Mouse (Mus musculus): ENCODE data around the gene Zfp819.

The Zfp819 gene

DNA sequence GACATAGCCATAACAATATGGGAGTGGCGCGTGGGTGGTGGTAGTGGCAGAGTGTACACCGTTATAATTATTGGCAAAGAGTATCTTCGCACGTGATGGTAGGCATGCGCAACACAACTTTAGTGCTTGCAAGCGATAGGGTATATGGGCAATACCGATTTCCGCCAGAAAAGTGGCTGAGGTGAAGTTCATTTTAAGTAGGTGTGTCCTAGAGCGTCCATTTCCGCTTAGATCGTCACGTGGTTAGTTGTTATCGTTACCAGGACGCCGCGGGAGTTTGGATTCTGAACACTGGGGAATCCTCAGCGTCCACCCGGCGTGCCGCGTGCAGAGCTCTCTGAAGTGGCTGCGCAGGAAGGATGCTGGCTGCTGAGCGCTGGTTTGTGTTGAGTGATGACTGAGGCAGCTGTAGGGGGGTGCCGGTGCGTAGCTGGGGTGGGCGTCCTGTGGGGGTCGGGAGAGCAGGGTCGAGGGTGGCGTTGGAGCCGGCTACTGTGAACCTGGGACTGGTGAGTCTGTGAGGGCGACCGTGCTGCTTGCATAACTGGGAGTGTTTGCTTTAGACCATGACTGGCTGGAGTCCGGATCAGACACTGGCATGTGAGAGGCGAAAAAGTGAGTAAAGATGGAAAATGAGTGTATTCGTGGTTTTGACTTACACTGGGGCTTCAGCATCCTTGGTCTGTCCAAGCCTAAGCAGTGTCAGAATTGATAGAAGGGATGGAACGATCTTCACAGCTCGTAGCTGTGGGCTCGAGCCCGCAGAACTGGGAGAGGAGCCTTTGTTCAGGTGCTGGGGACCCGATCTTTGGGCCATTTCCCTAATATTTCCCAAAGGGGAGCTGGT is at the start of gene Zfp819:
Zfp819 (plus strand) TSS at position 274 of the 847 bp plus-strand sequence.
- DNase-seq (ENCODE audit: low read depth, low spot score), result peak; percentile 29

DNA sequence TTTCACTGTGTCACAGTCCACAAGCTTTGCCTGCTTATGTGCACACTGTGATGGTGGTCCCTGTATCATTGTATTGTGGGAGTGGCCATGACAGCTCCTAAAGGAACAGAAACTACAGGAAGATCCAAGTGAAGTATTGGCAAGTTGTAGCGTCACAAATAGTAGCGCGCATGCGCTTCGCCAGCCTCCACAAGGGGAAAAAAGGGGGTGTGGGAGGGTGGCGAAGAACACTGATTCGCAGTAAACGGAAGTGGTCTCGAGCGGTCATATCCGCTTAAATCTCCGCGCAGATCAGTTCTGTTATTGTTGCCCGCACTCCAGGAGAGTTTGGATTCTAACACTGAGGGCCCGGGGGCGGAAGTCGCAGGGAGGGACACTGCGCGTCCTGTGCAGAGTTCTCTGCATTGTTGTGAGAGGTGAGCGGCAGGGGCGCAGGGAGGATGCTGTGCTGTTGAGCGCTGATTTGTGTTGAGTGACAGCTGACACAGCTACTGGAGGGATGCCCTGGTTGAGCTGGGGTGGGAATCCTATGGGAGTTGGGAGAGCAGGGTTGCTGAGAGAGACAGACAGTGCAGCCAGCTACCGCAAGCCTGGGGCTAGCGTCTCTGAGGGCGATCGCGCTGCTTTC is 44.8 kb upstream of the Zfp819 start, which contains the start of gene Zfp658:
Zfp658 (plus strand) TSS at position 251 of the 628 bp plus-strand sequence.
- DNase-seq (ENCODE audit: low read depth, low spot score), result peak; percentile 89

DNA sequence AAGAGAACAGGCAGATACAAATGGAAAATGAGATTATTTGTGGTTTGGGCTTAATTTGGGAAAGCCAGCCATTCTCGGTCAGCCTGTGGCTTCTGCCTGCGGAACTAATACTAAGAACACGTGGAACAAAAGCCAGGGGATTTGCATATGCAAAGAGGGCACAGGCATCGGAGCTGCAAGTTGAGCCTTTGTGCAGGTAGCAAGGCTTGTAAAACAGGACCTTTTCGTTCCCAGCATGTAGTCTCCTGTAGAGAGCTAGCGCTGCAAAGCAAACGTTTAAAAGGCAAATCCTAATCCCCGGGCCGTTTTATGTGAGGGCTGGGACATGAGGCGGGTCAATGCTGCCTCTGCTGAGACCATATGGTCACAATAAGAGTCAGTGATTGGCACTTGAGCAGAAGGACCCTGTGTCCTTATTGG is 44.3 kb upstream of the Zfp819 start:
- DNase-seq (ENCODE audit: low read depth, low spot score), result peak; percentile 50

DNA sequence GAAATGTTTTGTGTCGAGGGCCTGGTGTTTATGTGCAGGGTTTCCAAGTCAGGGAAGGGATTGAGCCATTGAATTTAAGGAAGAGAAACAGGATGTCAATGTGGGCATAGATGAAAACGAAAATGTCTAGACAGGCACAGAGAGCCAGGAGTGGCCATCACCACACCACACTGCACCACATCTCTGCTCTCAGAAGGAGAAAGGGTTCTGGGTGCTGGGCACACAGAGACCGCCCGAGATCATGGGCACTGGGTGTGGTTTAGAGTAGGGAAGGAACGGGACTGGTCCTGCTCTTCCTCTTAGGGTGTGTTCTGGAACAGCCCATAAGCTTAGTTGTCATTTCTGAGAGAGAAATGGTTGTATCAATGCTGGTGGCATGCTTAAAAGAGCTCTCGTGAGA is 43.7 kb upstream of the Zfp819 start:
- DNase-seq (ENCODE audit: low read depth, low spot score), result no peak

DNA sequence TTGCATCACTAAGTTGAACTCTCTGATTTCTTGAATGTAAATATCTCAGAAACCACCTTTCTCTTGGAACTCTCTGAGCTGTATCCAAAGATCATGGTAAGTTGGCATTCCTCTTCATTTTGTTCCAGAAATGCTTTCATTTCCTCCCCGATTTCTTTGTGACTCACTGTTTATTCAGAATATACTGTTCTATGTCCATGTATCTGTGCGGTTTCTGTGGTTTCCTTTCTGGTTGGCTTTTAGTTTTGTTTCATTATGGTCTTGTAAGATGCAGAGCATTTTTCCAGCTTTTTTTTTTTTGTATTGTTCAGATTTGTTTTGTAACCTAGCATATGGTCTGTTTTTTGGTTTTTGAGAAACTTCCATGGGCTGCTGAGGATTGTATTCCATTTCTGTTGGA is 35.8 kb upstream of the Zfp819 start:
- DNase-seq (ENCODE audit: low read depth, low spot score), result peak; percentile 70

DNA sequence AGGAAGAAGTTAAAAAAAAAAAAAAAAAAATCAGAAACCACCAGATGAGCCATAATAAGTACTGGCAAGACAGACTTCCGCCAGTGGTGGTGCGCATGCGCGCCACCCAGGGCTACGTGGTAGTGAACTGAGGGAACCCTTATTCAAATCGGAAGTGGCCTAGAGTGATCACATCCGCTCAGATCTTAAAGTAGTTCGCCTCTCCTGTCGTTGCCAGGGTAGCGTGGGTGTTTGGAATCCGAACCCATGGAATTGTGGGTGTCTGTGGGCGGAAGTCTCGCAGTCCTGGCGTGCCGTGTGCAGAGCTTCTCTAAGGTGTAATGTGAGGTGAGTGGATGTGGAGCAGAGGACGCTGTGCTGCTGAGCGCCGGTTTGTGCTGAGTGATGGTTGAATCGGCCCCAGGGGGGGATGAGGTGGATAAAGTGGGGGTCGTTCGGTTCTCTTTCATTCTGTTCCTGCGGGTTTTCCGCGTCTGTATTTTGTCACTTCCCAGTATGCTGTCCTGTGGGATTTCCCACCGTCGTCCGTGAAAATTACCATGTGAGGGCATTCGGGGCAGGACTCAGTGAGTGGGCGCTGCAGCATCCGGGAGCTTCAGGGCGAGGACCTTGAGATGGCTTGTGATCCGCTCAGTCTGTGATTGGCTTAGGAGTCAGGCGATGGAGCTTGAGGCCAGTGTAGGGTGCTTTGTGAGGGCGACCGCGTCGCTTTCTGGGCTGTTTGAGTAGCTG is 27.4 kb upstream of the Zfp819 start, which contains the start of gene Zfp719:
Zfp719 (plus strand) TSS at position 171 of the 732 bp plus-strand sequence.
- DNase-seq (ENCODE audit: low read depth, low spot score), result peak; percentile 98

DNA sequence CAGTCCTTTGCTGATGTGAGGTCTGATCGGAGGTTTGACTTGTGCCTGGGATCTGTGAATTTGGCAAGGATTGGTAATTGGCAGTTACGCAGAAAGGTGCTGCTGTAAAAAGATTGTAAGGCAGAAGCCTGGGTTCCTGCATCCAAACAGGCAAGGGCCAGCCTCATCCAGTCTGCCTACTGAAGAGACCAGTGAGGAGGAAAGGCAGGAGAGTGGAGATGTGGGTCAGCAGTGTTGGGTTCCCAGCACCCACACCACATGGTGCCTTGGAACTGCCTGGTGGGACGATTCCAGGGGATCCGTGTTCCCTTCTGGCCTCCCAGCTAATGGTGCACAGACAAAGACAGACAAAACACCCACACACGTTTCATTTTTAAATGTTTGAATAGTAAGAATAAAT is 26.4 kb upstream of the Zfp819 start:
- DNase-seq (ENCODE audit: low read depth, low spot score), result no peak

DNA sequence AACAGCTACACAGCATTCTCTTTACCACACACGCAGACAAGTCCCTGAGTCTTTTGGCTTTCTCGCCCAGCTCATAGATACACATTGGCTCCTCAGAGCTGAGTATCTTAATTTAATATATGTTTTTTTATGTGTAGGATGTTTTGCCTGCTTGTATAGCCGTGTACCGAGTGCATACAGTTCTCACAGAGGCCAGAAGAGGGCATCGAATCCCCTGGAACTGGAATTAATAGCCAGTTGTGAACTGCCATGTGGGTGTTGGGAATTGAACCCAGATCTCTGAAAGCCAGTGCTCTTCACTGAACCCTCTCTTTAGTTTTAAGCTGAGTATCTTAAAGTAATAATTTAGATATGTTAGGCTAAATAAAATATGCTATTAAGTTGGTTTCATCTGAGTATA is 22.2 kb upstream of the Zfp819 start:
- DNase-seq (ENCODE audit: low read depth, low spot score), result peak; percentile 38

DNA sequence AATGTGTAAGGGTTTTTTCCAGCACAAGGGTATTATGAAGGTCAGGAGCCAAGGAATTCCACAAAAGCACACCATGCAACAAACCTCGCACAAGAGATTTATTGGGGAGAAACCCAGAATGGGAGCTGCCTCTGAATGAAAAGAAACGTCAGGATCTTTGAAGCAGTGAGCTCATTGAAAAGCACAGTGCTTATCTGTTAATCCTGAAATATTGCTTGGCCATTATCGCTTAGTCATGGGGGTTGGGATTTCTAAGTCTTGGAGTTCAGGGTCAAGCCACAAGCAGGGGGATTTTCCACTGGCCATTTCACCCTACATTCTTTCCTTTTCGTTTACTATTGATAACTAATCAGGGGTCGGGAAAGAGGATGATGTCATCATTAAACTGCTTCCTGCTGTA is 5.1 kb upstream of the Zfp819 start:
- DNase-seq (ENCODE audit: low read depth, low spot score), result no peak

DNA sequence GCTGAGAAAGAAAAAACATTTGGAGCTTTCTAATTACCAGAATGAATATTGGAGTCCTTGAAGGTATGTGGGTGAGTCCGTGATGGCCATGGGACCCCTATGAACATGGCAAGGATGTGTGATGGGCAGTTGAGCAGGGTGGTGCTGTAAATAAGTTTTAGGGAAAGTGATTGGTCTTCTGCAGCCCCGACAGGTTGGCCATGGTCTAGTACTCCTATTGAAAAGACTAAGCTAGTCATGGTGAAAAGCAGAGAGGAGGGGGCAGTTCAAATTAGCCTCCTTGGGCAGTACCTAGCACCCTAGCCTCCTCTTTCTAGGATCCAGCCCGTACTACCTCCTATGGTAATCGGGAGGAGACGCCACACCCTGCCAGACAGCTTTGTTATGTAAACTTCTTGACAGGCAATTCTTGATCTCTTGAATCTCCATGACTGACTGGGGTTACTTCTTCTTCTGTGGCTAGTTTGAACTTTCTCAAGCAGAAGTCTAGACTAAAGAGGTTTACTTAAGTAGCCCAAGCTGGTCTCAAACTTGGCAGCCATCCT is 846 bp downstream of the Zfp819 start:
- no peak for DNase-seq (ENCODE audit: low read depth, low spot score)

DNA sequence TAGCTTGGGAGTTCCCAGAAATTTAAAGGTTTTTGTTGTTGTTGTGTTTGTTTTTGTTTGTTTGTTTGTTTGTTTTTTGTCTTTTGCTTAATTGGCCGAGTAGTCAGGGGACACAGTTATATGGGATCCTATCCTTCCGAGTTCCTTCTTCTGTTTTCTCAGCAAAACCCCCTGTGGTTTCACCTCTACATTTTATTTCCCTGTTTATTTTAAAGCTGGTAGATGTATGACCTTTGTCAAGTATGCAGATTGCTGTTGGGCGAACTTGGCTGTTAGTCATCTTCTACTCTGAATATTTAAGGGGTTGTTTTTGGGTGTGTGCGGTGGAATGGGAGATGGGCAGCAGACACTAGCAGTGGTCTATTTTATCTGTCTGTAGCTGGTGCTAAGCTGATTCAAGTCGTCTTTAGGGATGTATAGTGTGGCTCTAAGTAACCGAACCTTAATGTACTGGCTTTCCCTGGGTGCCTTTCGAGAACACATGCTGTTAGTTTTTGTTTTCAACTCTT is 1.4 kb downstream of the Zfp819 start:
- DNase-seq (ENCODE audit: low read depth, low spot score), result no peak

DNA sequence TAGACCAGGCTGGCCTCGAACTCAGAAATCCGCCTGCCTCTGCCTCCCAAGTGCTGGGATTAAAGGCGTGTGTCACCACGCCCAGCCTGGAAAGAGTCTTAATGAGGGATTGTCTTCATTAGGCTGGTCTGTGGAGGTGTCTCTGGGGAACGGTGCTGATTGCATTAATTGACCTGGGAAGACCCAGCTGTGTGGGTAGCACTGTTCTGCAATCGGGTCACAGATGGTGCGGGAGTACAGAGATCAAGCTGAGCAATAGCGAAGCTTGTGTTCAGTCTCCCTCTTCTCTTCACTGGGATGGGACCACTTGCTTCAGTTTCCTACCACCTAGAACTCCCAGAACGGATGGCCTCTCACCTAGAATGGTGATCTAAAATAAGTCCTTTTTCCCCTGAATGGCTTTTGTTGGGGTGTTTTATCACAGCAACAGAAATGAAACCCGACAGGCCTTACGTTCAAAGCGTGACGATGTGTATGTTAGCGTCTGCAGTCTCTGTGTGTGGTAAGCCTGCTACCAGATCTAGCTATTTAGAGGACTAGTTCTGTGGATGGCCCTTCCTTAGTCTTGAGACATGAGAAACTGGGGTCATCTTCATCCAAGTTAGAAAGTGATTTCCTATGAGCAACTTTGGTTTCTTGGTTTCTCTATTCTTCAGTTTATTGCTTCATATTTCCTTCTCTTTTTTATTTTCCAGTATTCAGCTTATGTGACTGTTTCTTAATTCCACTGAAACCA is 7.0 kb downstream of the Zfp819 start:
- no peak for DNase-seq (ENCODE audit: low read depth, low spot score)

DNA sequence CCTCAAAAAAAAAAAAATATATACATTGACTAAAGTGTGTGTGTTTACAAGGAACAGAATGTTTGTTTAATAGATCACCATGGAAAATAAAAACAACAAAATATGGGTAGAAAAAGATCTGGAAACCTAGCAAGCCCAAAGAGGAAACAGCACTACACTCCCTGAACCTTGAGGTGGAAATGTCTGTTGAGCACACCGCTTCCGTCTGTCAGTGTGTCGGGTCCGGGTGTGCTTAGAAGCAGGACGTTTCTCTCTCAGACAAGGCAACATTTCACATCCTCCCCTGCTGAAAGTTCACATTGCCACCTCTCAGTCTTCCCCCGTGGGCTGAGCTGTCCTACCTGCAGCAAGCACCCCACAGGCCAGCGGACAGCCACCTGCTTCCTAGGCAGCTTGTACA is 16.0 kb downstream of the Zfp819 start:
- DNase-seq (ENCODE audit: low read depth, low spot score), result no peak

DNA sequence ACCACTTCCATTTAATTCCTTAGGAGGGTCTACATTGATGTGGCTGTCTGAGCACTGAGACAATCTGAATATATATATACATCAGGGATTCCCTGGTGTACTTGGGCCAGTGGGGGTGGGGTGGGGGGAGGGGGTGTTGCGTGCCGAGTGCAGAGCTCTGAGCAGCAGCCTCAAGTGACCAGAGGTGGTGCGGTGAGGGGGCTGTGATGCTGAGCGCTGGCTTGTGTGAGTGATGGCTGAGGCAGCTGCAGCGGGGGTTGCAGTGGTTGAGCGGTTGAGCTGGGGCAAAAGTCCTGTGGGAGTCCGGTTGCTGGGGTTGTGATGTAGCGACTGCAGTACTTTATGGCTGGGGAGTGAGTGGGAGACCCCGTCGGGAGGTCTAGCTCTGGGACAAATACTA is 16.9 kb downstream of the Zfp819 start:
- no peak for DNase-seq (ENCODE audit: low read depth, low spot score)

DNA sequence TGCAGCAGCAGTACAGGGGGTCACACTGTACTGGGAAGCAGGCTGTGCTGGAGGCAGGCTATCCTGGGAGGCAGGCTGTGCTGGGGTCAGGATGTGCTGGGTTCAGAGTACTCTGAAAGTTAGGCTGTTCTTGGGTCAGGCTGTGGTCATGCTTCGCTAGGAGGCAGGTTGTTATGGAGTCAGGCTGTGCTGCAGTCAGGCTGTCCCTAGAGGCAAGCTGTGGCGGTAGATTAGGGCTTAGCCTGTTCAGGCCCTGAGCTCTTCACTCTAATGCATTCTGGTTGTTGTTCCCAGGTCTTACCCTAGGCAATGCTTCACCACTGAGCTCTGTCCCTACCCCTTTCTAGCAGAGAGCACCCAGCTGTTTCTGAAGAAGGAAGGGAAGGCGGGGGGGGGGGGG is 18.1 kb downstream of the Zfp819 start:
- no peak for DNase-seq (ENCODE audit: low read depth, low spot score)

DNA sequence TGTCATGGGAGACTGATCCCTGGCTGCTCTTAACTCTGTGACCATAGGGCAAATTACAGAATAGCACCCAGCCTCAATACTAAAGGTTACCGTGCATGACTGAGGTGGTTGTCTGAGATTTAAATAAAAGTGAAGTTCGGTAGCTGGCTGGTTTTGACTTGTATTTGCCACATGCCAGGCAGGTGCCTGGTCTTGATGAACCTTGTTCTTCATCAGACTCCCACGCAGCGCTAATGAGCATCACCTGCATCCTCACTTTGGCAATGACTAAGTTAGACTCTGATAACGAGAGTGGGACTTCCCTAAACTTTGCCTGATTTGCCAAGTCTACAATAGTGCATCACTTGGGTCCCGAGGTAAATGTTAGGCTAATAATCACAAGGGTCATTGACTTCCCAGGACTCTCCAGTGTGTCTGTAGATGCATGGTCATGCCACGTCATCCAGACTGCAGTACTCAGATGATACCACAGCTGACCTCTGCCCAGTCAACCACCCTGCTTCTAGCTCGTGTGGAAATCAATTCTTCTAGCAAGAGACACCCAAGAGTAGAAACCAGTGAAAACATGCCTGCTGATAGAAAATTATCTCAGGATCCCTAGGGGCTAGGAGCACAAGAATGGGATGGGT is 18.9 kb downstream of the Zfp819 start:
- DNase-seq (ENCODE audit: low read depth, low spot score), result no peak

DNA sequence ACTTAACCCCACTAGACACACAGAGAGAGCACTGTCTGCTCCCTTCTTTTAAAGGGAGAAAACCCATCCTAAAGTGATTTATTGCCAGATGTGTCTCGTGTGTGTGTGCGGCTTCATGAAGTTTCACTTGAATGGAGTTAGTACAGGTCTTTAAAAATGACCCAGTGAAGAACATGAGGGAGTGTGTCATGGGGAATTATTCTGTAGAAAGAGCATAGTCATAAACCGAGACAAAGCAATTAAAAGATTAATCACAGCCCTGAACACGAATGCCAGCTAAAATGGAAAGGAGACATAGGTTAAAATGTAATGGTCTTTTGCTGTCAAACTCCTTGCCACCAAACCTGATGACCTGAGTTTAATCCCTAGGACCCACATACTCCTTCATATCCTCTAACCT is 27.0 kb downstream of the Zfp819 start:
- DNase-seq (ENCODE audit: low read depth, low spot score), result no peak

DNA sequence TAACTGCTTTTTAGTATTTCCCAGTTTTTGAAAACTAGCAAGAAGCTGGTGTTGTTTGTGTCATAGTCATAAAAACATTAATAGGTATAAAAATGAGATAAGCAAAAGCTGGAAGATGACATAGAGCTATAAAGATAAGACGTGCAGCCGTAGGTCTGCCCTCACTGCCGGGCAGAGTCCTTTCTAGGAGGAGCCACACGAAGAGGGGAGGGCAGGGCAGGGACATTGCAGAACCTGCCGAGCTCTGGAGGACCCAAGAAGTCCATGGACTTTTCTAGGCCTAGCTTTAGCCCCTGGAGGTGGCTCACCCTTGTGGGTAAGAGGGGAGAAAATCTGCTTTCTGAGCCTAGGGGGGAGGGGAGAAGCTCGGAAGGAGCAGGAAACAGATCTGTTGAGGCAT is 27.5 kb downstream of the Zfp819 start, which contains the start of gene Ceacam18:
Ceacam18 (plus strand) TSS at position 208 of the 400 bp plus-strand sequence.
- no peak for DNase-seq (ENCODE audit: low read depth, low spot score)

DNA sequence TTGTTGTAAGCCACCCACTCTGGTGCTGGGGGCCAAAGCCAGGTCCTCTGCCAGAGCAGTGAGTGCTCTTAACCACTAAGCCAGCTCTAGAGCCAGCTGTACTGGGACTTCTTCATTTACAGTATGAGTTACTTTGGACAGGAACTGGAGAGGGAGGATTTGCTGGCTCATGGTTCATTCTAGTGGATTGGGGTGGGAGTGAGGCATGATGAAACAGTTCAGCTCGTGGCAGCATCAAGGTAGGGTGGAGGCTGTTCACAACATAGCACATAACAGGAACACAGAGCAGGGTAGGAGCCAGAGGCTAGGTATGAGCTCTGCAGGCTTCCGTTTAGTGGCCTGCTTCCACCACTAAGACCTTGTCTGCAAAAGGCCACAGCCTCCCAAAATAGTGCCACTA is 29.2 kb downstream of the Zfp819 start:
- DNase-seq (ENCODE audit: low read depth, low spot score), result no peak

DNA sequence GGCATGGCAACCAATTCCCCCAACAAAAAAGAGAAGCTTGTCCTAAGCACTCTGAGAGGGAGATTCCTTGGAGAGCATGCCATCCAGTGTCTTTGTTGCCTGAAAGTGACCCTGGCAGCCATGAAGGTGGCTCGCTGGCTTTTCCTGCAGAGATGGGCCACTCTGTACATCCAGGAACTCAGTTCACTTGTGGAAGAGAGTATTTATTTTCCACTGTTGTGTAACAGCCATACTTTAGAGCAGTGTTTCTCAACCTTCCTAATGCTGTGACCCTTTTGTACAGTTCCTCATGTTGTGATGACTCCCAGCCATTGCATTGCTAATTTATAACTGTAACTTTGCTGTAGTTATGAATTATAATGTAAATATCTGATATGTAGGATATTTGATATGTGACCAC is 30.1 kb downstream of the Zfp819 start:
- no peak for DNase-seq (ENCODE audit: low read depth, low spot score)

DNA sequence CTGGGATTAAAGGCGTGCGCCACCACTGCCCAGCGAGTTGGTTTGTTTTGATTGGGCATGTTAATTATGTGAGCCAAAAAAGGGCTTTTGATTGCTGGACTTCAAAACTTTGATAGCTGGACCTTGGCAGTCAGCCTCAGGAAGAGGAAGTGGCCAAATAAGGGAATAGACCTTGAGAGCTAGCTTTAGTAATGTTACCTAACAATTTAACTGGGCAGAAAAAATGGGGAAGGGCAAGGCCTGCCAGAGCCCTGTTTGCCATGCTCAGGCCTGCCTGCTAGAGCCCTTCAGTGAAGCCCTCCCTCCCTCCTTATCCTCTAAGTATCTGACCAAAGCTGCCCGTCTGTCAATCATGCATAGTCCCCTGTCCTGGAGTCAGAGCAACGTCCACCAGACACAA is 35.6 kb downstream of the Zfp819 start:
- DNase-seq (ENCODE audit: low read depth, low spot score), result no peak

Measured in 3T3-L1 (cell line).